Mouse (Mus musculus): ENCODE measurements around the gene Ube2t.

Gene Ube2t

GRCm38 (mm10) chr1:134995437-134995836 lies 33.1 kb downstream of the Ube2t start:
- no peak for DNase-seq (ENCODE audit: low spot score in 2 of 2)

GRCm38 (mm10) chr1:134995954-134996353 lies 33.6 kb downstream of the Ube2t start:
- no peak for DNase-seq (ENCODE audit: low spot score in 2 of 2)

- no peak for DNase-seq (ENCODE audit: low spot score in 2 of 2)
Measured at GRCm38 (mm10) chr1:134996471-134996870, 34.1 kb downstream of the Ube2t start.

- DNase-seq (ENCODE audit: low spot score in 2 of 2), result no peak
Measured at GRCm38 (mm10) chr1:134997568-134997967, 35.2 kb downstream of the Ube2t start.

- DNase-seq (ENCODE audit: low spot score in 2 of 2), result no peak
Measured at GRCm38 (mm10) chr1:134998231-134998630, 35.9 kb downstream of the Ube2t start.

- DNase-seq (ENCODE audit: low spot score in 2 of 2), result no peak
Measured at GRCm38 (mm10) chr1:135000527-135000926, 38.2 kb downstream of the Ube2t start.

- no peak for DNase-seq (ENCODE audit: low spot score in 2 of 2)
Measured at GRCm38 (mm10) chr1:135003346-135003745, 41.0 kb downstream of the Ube2t start.

- DNase-seq (ENCODE audit: low spot score in 2 of 2), result no peak
Measured at GRCm38 (mm10) chr1:135005696-135006095, 43.3 kb downstream of the Ube2t start.

- DNase-seq (ENCODE audit: low spot score in 2 of 2), result no peak
Measured at GRCm38 (mm10) chr1:135009833-135010232, 47.5 kb downstream of the Ube2t start.

GRCm38 (mm10) chr1:135011912-135012311 lies 49.5 kb downstream of the Ube2t start:
- no peak for DNase-seq (ENCODE audit: low spot score in 2 of 2)

GRCm38 (mm10) chr1:135012472-135012871 lies 50.1 kb downstream of the Ube2t start:
- no peak for DNase-seq (ENCODE audit: low spot score in 2 of 2)

GRCm38 (mm10) chr1:135014921-135015445 lies 52.6 kb downstream of the Ube2t start:
- no peak for DNase-seq (ENCODE audit: low spot score in 2 of 2)

- no peak for DNase-seq (ENCODE audit: low spot score in 2 of 2)
Measured at GRCm38 (mm10) chr1:135016907-135017655, 54.7 kb downstream of the Ube2t start.

GRCm38 (mm10) chr1:135017656-135018015 lies 55.3 kb downstream of the Ube2t start:
- DNase-seq (ENCODE audit: low spot score in 2 of 2), result no peak

- no peak for DNase-seq (ENCODE audit: low spot score in 2 of 2)
Measured at GRCm38 (mm10) chr1:135019087-135019774, 56.9 kb downstream of the Ube2t start.

GRCm38 (mm10) chr1:135019775-135020167 lies 57.4 kb downstream of the Ube2t start:
- DNase-seq (ENCODE audit: low spot score in 2 of 2), result no peak

- no peak for DNase-seq (ENCODE audit: low spot score in 2 of 2)
Measured at GRCm38 (mm10) chr1:135020281-135020940, 58.0 kb downstream of the Ube2t start.

GRCm38 (mm10) chr1:135020970-135021369 lies 58.6 kb downstream of the Ube2t start:
- DNase-seq (ENCODE audit: low spot score in 2 of 2), result no peak

GRCm38 (mm10) chr1:135021936-135022335 lies 59.6 kb downstream of the Ube2t start:
- DNase-seq (ENCODE audit: low spot score in 2 of 2), result no peak

- no peak for DNase-seq (ENCODE audit: low spot score in 2 of 2)
Measured at GRCm38 (mm10) chr1:135023583-135023982, 61.2 kb downstream of the Ube2t start.
